Mouse (Mus musculus): Measurements from ENCODE around the gene Commd2. TPM values are rescaled to one million over a fixed set of nuclear protein-coding genes. Genes with fewer than 3 reads are reported as not detected.

Gene Commd2
- total RNA-seq, 2 experiments from 2014 or later: 17.9 to 19.9 TPM

- DNase-seq: peak; percentile 76 to 85
- intact Hi-C loops (cut with DNase I): loop anchor here (1.0 to 5.0 kb wide), 3 partner anchors 155 to 358 kb away; no protein-coding TSS in a partner anchor
These were observed 26.1 kb downstream of the Commd2 start for GRCm38 (mm10) chr3:57625275-57625997.

- no peak for DNase-seq
- intact Hi-C loops (cut with DNase I): no loop called here
These were observed 31.8 kb downstream of the Commd2 start for GRCm38 (mm10) chr3:57619718-57620117.

DNA sequence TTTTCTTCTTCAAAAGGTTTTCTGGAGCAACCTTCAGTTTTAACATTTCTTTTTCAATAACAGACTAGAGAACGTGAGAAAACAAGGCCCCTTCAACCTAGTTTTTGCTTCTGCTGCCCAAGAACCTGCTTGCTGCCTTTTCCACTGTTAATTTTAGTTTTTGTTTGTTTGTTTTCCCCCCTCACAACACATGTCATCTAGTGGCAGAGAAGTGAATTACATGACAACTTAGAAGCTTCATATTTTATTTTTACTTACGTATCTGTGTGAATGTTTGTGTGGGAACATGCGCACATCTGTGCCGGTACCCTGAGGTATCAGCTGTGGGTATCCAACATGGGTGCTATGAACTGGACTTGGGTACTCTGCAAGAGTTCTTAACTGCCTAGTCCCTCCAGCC is 35.9 kb downstream of the Commd2 start:
- DNase-seq: no peak
- intact Hi-C loops (cut with DNase I): loop anchor here (2.0 kb wide), 2 partner anchors 39 to 145 kb away; no protein-coding TSS in a partner anchor

DNA sequence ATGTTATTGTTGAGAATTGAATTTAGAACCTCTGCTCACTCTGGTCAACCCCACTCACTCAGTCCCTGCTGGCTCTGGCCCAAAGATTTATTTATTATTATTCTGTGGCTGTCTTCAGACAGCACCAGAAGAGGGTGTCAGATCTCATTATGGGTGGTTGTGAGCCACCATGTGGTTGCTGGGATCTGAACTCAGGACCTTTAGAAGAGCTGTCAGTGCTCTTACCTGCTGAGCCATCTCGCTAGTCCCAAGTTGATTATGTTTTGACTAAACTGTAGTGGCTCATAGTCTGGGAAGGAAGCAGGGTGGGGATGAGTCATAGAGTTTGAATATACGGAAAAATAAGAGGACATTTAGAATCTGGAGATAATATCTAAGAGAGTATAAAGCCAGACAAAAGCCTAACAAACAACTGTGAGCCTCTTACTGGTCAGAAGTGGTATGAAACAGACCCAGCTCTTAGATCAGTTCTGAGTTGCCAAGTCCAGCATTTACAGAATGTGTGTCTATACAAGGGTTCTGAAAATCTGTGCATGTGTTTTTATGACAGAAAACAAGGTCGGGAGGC is 39.0 kb downstream of the Commd2 start:
- intact Hi-C loops (cut with DNase I): no loop called here
- no peak for DNase-seq

- no peak for DNase-seq
- intact Hi-C loops (cut with DNase I): no loop called here
These were observed 39.7 kb downstream of the Commd2 start for GRCm38 (mm10) chr3:57611776-57612175.

DNA sequence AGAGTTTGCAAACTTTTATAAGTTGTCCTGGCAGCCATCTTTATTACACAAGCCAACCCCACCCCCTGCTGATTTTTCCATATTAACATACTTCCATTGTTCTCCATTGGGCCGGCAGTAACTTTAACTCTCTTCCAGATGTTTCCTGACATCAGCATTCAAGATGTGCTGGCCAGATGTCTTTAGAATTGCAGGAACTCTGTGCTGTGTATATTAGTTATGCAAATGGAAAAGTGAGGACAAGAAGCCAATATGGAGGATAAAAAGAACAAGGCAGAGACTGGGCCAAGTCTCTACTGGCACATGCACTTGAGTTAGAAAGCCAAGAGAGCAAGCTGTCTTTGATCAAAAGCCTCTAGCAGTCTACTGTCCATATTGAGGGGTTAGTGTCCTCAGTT is 46.9 kb downstream of the Commd2 start:
- DNase-seq: peak; percentile 55 to 59
- intact Hi-C loops (cut with DNase I): loop anchor here (2.0 kb wide), 1 partner anchor 28 kb away; no protein-coding TSS in a partner anchor

- DNase-seq: peak in 1 of 2 experiments; percentile 32
- intact Hi-C loops (cut with DNase I): loop anchor here (2.0 kb wide), 1 partner anchor 27 kb away; no protein-coding TSS in a partner anchor
These were observed 47.5 kb downstream of the Commd2 start for GRCm38 (mm10) chr3:57603891-57604617.

DNA sequence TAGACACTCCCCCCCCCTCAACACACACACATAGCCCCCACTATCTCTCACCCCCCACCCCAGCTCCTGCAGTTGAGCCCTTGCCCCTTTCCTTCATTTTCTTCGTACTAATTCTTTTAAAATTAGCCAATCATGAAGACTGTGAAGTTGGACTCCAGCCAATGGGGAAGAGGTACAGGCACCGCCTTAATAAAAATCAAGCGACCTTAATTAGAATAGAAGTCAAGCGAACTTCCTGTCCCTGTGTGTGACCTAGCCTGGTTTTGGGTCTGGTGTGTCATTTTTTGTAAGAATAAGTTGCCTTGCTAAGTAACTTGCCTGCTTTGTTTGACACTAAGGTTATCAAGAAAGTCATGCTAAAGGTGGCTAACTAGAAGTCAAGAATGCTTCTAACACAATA is 48.9 kb downstream of the Commd2 start:
- intact Hi-C loops (cut with DNase I): no loop called here

DNA sequence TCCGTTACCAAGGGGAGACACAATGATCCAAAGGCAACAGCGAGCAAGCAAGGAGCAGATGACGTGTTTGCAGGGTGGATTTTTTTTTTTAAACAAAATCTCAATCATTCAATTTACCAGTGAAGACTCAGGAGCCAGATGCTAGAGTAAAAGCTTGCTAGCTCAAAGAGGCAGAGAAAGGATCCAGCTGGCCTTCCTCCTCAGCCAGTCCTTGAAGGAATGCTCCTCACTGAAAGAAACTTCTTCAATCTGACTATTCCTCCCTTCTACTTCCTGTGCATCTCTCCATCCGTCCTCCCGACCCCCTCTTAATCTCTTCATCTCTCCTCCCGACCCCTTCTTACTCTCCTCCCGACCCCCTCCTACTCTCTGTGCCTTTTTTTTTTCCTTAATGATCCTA is 54.9 kb downstream of the Commd2 start:
- intact Hi-C loops (cut with DNase I): no loop called here
- DNase-seq: peak; percentile 21 to 29

More for the DNA sequence above, 48.9 kb downstream of the Commd2 start:
- DNase-seq: peak in 1 of 2 experiments; percentile 14

- no peak for DNase-seq
These were observed 56.0 kb downstream of the Commd2 start for GRCm38 (mm10) chr3:57595506-57595905.

More at GRCm38 (mm10) chr3:57595506-57595905, 56.0 kb downstream of the Commd2 start:
- intact Hi-C loops (cut with DNase I): no loop called here

Small RNA genes within 50 kb of the gene (microRNA-seq; reads per million reads assigned to microRNA genes)
- gene Mir6377: 0 reads per million in 2 experiments

Other genes starting within 250 kb of the Commd2 start
- gene Tm4sf4, start 226.4 kb downstream of the Commd2 start, total RNA-seq (2021): not detected
- gene Wwtr1, start 75.8 kb downstream of the Commd2 start, total RNA-seq (2021): 10 to 100 TPM; 81.0 to 83.0 TPM
- gene Ankub1, start 41.1 kb upstream of the Commd2 start, total RNA-seq (2021): not detected
- 10 to 100 TPM; 42.0 to 51.5 TPM for gene Rnf13, start 84.3 kb upstream of the Commd2 start, total RNA-seq (2021)
- gene Pfn2, start 196.4 kb upstream of the Commd2 start, total RNA-seq (2021): 10 to 100 TPM; 30.1 to 35.2 TPM

Measured in heart, postnatal 10 days (tissue).